Mouse (Mus musculus): ENCODE measurements at regions not wholly inside any gene's neighbourhood (a gene's known extent, or its start where the extent isn't known, plus 50 kb on each side); places are given as distances from the start of the nearest gene placed in this dataset.

DNA sequence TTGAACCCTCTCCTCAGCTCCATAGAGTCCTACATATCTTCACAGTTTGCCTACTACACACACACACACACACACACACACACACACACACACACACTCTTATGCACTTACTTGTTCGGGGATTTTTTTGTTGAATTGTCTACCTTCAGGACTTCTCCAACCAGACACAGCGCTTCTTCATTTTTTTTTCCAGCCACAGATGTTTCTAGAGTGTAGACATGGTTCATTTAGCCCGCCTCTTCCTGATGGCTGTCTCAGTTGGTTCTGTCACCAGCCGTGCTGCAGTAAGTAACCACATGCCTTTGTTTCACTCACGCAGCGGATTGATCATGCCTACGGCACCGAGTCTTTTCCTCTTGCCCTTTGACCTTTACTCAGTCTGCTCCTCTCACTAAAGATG lies 282.1 kb downstream of the Bcor start:
- TF ChIP-seq CTCF (IDR thresholded peaks at IDR 0.05; ENCODE audit: low read depth, low read length) (no peak), GATA1 (IDR thresholded peaks at IDR 0.05; ENCODE audit: borderline replicate concordance, low read length) (no peak)

All from G1E (cell line).